Mouse (Mus musculus): Measurements from ENCODE around the gene 4933427D14Rik. TPM values are rescaled to one million over a fixed set of nuclear protein-coding genes. Genes with fewer than 3 reads are reported as not detected.

The 4933427D14Rik gene
- polyA plus RNA-seq, 1 experiment from 2014 or later, result 9.0 TPM

GRCm38 (mm10) chr11:72214591-72215409, 7.5 kb upstream of the 4933427D14Rik start:
- peak overlapping the region; percentile 69 for H3K4me3 ChIP-seq (ENCODE audit: low read depth, low read length)
- ATAC-seq (ENCODE audit: low read depth), result peak; percentile 97
- H3K36me3 ChIP-seq (ENCODE audit: control insufficient read depth, insufficient read depth, low read length), result peaks cover 33% of the 10 kb centered on the region
- H3K4me1 ChIP-seq (ENCODE audit: control insufficient read depth, insufficient read depth, low read length), result peaks cover 11% of the 10 kb centered on the region
- peak overlapping the region; percentile 97 for H3K4me2 ChIP-seq (ENCODE audit: low read depth, low read length)
- under 1% methylated on average over 51 of the region's 51 CpGs for WGBS
- H3K27ac ChIP-seq (replicated peaks; ENCODE audit: low read depth, low read length), result peak overlapping the region; percentile 78
- H3K9me3 ChIP-seq (ENCODE audit: control insufficient read depth, low read length), result no peaks in the 10 kb centered on the region
- peak; percentile 98 for DNase-seq (ENCODE audit: low spot score)
- H3K9ac ChIP-seq (ENCODE audit: low read depth, low read length), result peak overlapping the region; percentile 69
- H3K27me3 ChIP-seq (replicated peaks; ENCODE audit: control insufficient read depth, insufficient read depth, low read length), result no peaks in the 10 kb centered on the region

- Histone ChIP-seq H3K36me3 (ENCODE audit: control insufficient read depth, insufficient read depth, low read length) (peaks cover 36% of the 10 kb centered on the region), H3K4me2 (ENCODE audit: low read depth, low read length) (peak overlapping the region; percentile 86), H3K4me1 (ENCODE audit: control insufficient read depth, insufficient read depth, low read length) (peaks cover 10% of the 10 kb centered on the region), H3K9ac (ENCODE audit: low read depth, low read length) (peak overlapping the region; percentile 82), H3K27me3 (replicated peaks; ENCODE audit: control insufficient read depth, insufficient read depth, low read length) (no peaks in the 10 kb centered on the region), H3K9me3 (ENCODE audit: control insufficient read depth, low read length) (no peaks in the 10 kb centered on the region), H3K27ac (replicated peaks; ENCODE audit: low read depth, low read length) (peak overlapping the region; percentile 81), H3K4me3 (ENCODE audit: low read depth, low read length) (peak overlapping the region; percentile 81)
- WGBS, result 13% methylated on average over 17 of the region's 17 CpGs
- ATAC-seq (ENCODE audit: low read depth) (no peak), DNase-seq (ENCODE audit: low spot score) (no peak)
Observed at GRCm38 (mm10) chr11:72207834-72208377, 647 bp upstream of the 4933427D14Rik start.

- DNase-seq (ENCODE audit: low spot score) (no peak), ATAC-seq (ENCODE audit: low read depth) (peak; percentile 42)
- Histone ChIP-seq H3K4me3 (ENCODE audit: low read depth, low read length) (peak within 1 kb of the TSS; percentile 81), H3K9me3 (ENCODE audit: control insufficient read depth, low read length) (no peaks in the 10 kb centered on the region), H3K4me1 (ENCODE audit: control insufficient read depth, insufficient read depth, low read length) (peaks cover 10% of the 10 kb centered on the region), H3K27me3 (replicated peaks; ENCODE audit: control insufficient read depth, insufficient read depth, low read length) (no peaks in the 10 kb centered on the region), H3K4me2 (ENCODE audit: low read depth, low read length) (peak within 1 kb of the TSS; percentile 86), H3K9ac (ENCODE audit: low read depth, low read length) (peak within 1 kb of the TSS; percentile 82), H3K36me3 (ENCODE audit: control insufficient read depth, insufficient read depth, low read length) (peaks cover 36% of the 10 kb centered on the region), H3K27ac (replicated peaks; ENCODE audit: low read depth, low read length) (peak within 1 kb of the TSS; percentile 81)
- WGBS, result under 1% methylated on average over 43 of the region's 43 CpGs
Observed at GRCm38 (mm10) chr11:72206341-72207203, 687 bp downstream of the 4933427D14Rik start, which contains the start of gene Gm43951. Gene Gm43951, minus strand, starts transcription at chr11:72206840.

DNA sequence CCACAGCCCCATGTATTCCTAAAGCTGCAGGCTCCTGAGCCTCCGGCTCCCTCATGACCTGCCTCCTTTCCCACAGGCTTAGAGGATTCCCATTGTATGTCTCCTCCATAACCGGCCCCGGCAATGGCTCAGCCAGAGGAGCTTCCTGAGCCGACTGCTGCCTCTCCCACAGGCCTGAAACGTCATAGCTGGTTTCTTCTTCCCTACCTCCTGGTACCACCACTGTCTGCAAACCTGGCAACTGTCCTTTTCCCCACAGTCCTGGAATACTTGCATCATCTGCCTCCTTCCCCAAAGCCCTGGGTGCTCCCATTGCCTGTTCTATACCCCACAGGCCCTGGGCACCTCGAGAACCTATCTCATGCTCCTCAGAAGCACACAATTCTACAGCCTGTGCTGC, 2.0 kb downstream of the 4933427D14Rik start:
- Histone ChIP-seq H3K27me3 (replicated peaks; ENCODE audit: control insufficient read depth, insufficient read depth, low read length) (no peaks in the 10 kb centered on the region), H3K9ac (ENCODE audit: low read depth, low read length) (peak overlapping the region; percentile 82), H3K27ac (replicated peaks; ENCODE audit: low read depth, low read length) (no peak overlapping the region), H3K4me2 (ENCODE audit: low read depth, low read length) (peak overlapping the region; percentile 86), H3K4me1 (ENCODE audit: control insufficient read depth, insufficient read depth, low read length) (peaks cover 10% of the 10 kb centered on the region), H3K36me3 (ENCODE audit: control insufficient read depth, insufficient read depth, low read length) (peaks cover 32% of the 10 kb centered on the region), H3K9me3 (ENCODE audit: control insufficient read depth, low read length) (no peaks in the 10 kb centered on the region), H3K4me3 (ENCODE audit: low read depth, low read length) (no peak overlapping the region; the same call in 1 of the 2 replicates)
- ATAC-seq (ENCODE audit: low read depth) (no peak), DNase-seq (ENCODE audit: low spot score) (no peak)
- WGBS, result 78% methylated on average over 6 of the region's 6 CpGs

- Histone ChIP-seq H3K36me3 (ENCODE audit: control insufficient read depth, insufficient read depth, low read length) (peaks cover 22% of the 10 kb centered on the region), H3K4me1 (ENCODE audit: control insufficient read depth, insufficient read depth, low read length) (peaks cover 10% of the 10 kb centered on the region), H3K9me3 (ENCODE audit: control insufficient read depth, low read length) (no peaks in the 10 kb centered on the region), H3K4me2 (ENCODE audit: low read depth, low read length) (no peak overlapping the region), H3K27ac (replicated peaks; ENCODE audit: low read depth, low read length) (no peak overlapping the region), H3K9ac (ENCODE audit: low read depth, low read length) (no peak overlapping the region), H3K27me3 (replicated peaks; ENCODE audit: control insufficient read depth, insufficient read depth, low read length) (no peaks in the 10 kb centered on the region), H3K4me3 (ENCODE audit: low read depth, low read length) (no peak overlapping the region)
- 81% methylated on average over 1 of the region's 1 CpGs for WGBS
- ATAC-seq (ENCODE audit: low read depth) (no peak), DNase-seq (ENCODE audit: low spot score) (no peak)
Observed at GRCm38 (mm10) chr11:72203440-72203839, 3.8 kb downstream of the 4933427D14Rik start.

DNA sequence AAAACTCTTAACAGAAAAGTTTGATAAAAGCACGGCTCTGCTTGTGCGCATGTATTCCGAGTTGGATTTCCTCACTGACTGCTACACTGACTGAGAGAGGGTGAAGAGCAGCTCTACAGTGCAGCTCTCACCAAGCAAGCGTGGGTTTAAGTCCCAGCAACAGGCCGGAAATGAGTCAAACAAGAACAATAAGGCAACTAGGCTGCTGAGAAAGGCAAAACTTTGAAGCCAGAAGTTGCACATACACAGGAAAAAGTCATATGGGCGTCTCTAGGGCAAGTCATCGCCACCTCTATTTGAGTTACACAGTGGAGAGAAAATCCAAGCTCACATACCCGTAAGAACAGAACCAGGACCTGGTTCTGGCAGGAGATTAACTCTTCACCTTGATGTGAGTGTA, 10.8 kb downstream of the 4933427D14Rik start:
- ATAC-seq (ENCODE audit: low read depth) (no peak), DNase-seq (ENCODE audit: low spot score) (no peak)
- no peaks in the 10 kb centered on the region for H3K27me3 ChIP-seq (replicated peaks; ENCODE audit: control insufficient read depth, insufficient read depth, low read length)
- H3K36me3 ChIP-seq (ENCODE audit: control insufficient read depth, insufficient read depth, low read length), result peaks cover 50% of the 10 kb centered on the region
- no peaks in the 10 kb centered on the region for H3K4me1 ChIP-seq (ENCODE audit: control insufficient read depth, insufficient read depth, low read length)
- H3K4me3 ChIP-seq (ENCODE audit: low read depth, low read length), result no peak overlapping the region
- no peak overlapping the region for H3K27ac ChIP-seq (replicated peaks; ENCODE audit: low read depth, low read length)
- 90% methylated on average over 8 of the region's 8 CpGs for WGBS
- H3K9me3 ChIP-seq (ENCODE audit: control insufficient read depth, low read length), result no peaks in the 10 kb centered on the region
- no peak overlapping the region for H3K9ac ChIP-seq (ENCODE audit: low read depth, low read length)
- H3K4me2 ChIP-seq (ENCODE audit: low read depth, low read length), result no peak overlapping the region

DNA sequence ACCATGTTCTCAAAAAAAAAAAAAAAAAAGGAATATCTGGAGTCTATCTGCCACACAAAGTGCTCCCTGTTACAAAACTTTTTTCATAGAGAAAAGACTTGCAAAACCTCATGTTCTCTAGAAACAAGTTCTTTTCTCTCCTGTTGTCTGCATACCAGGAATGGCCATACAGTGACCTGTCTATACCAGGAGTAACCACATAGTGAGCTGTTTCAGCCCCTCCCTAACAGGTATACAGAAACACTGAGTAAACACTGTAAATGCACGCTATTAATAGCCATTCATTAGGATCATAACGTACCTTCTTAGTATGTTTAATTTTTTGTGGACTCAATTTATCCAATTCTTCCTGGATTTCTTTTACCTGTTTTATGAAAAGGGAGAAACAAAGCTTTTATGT, 13.0 kb downstream of the 4933427D14Rik start:
- Histone ChIP-seq H3K27me3 (replicated peaks; ENCODE audit: control insufficient read depth, insufficient read depth, low read length) (no peaks in the 10 kb centered on the region), H3K27ac (replicated peaks; ENCODE audit: low read depth, low read length) (no peak overlapping the region), H3K9me3 (ENCODE audit: control insufficient read depth, low read length) (no peaks in the 10 kb centered on the region), H3K4me2 (ENCODE audit: low read depth, low read length) (no peak overlapping the region), H3K4me1 (ENCODE audit: control insufficient read depth, insufficient read depth, low read length) (no peaks in the 10 kb centered on the region), H3K4me3 (ENCODE audit: low read depth, low read length) (no peak overlapping the region), H3K9ac (ENCODE audit: low read depth, low read length) (no peak overlapping the region), H3K36me3 (ENCODE audit: control insufficient read depth, insufficient read depth, low read length) (peaks cover 61% of the 10 kb centered on the region)
- ATAC-seq (ENCODE audit: low read depth) (no peak), DNase-seq (ENCODE audit: low spot score) (no peak)
- 88% methylated on average over 2 of the region's 2 CpGs for WGBS

- no peak for DNase-seq (ENCODE audit: low spot score)
- Histone ChIP-seq H3K9ac (ENCODE audit: low read depth, low read length) (no peak overlapping the region), H3K9me3 (ENCODE audit: control insufficient read depth, low read length) (no peaks in the 10 kb centered on the region), H3K36me3 (ENCODE audit: control insufficient read depth, insufficient read depth, low read length) (peaks cover 59% of the 10 kb centered on the region), H3K4me1 (ENCODE audit: control insufficient read depth, insufficient read depth, low read length) (no peaks in the 10 kb centered on the region), H3K4me2 (ENCODE audit: low read depth, low read length) (no peak overlapping the region), H3K27ac (replicated peaks; ENCODE audit: low read depth, low read length) (no peak overlapping the region), H3K27me3 (replicated peaks; ENCODE audit: control insufficient read depth, insufficient read depth, low read length) (no peaks in the 10 kb centered on the region), H3K4me3 (ENCODE audit: low read depth, low read length) (no peak overlapping the region)
- ATAC-seq (ENCODE audit: low read depth), result no peak
- WGBS, result 94% methylated on average over 1 of the region's 1 CpGs
Observed at GRCm38 (mm10) chr11:72190857-72191256, 16.4 kb downstream of the 4933427D14Rik start.

Data from embryonic facial prominence, embryonic 14.5 days (tissue).